Mouse (Mus musculus) lung, embryonic 14.5 days (tissue): ENCODE data around the gene Ahr. TPM values are rescaled to one million over a fixed set of nuclear protein-coding genes. Genes with fewer than 3 reads are reported as not detected.

Experiments
- ATAC-seq: fragments of 200-750 bp; cut with Nextera tagmentation; 2 replicates; pipeline ENCODE4 v1.8.0; 2017; ENCODE audit warnings: mild to moderate bottlenecking, moderate TSS enrichment, moderate library complexity; ENCODE audit not compliant: insufficient read depth
- DNase-seq: peaks from one replicate; pipeline ENCODE4 v3.0.0-alpha.2; 2015
- H3K27ac ChIP-seq: fragments of 300-500 bp; sonication (generic); 2 replicates; pipeline ENCODE4 v1.5.1; 2014; ENCODE audit warnings: low read depth, mild to moderate bottlenecking, moderate library complexity
- H3K27me3 ChIP-seq: fragments of 300-500 bp; sonication (generic); 2 replicates; pipeline ENCODE4 v1.6.1; 2014; ENCODE audit warnings: low read length, control low read depth; ENCODE audit not compliant: insufficient read depth
- H3K36me3 ChIP-seq: fragments of 300-500 bp; sonication (generic); 2 replicates; pipeline ENCODE4 v1.6.1; 2014; ENCODE audit warnings: control low read depth; ENCODE audit not compliant: insufficient read depth
- H3K4me1 ChIP-seq: fragments of 300-500 bp; sonication (generic); 2 replicates; pipeline ENCODE4 v1.6.1; 2014; ENCODE audit warnings: antibody characterized with exemption, control low read depth; ENCODE audit not compliant: insufficient read depth
- H3K4me2 ChIP-seq: fragments of 300-500 bp; sonication (generic); 2 replicates; pipeline ENCODE4 v1.6.1; 2014; ENCODE audit warnings: mild to moderate bottlenecking
- H3K4me3 ChIP-seq: fragments of 300-500 bp; sonication (generic); 2 replicates; pipeline ENCODE4 v1.5.1; 2014; ENCODE audit warnings: low read depth, low read length
- H3K9ac ChIP-seq: fragments of 300-500 bp; sonication (generic); 2 replicates; pipeline ENCODE4 v1.6.1; 2014
- H3K9me3 ChIP-seq: fragments of 300-500 bp; sonication (generic); 2 replicates; pipeline ENCODE4 v1.6.1; 2016; ENCODE audit warnings: low read depth, low read length, control low read depth
- CTCF ChIP-seq: IDR thresholded peaks from 2 replicates; pipeline ENCODE4 v1.5.1; 2016; ENCODE audit warnings: antibody characterized with exemption, low read depth
- WGBS: fragments of 180-500 bp; shearing (Covaris S2); extraction: QIAGEN DNeasy Blood & Tissue Kit; methylation state at CpG from one replicate; pipeline ENCODE4 v1.1.7; 2014; 5-methylcytosine and 5-hydroxymethylcytosine counted together
- polyA plus RNA-seq: library from polyadenylated mRNA; unstranded; fragments of >200 nt; fragmentation: Nextera tagmentation; extraction: Ambion mirVana; gene quantifications from 2 replicates; pipeline ENCODE4 v1.2.1, GENCODE M21; 2014

The Ahr gene
- polyA plus RNA-seq, 1 experiment from 2014 or later: 24.1 TPM

GRCm38 (mm10) chr12:35530587-35530986 is 4.3 kb downstream of the Ahr start:
- ATAC-seq: no peak
- H3K9me3 ChIP-seq: no peaks in the 10 kb centered on the region
- H3K36me3 ChIP-seq: no peaks in the 10 kb centered on the region
- DNase-seq: no peak
- no peaks in the 10 kb centered on the region for H3K4me1 ChIP-seq
- TF ChIP-seq CTCF: no peak
- H3K27ac ChIP-seq: no peak overlapping the region
- no peak overlapping the region for H3K4me3 ChIP-seq
- H3K4me2 ChIP-seq: peak overlapping the region; percentile 37; the same call in 1 of the 2 replicates
- peaks cover 6% of the 10 kb centered on the region; the same call in 1 of the 2 replicates for H3K27me3 ChIP-seq
- no peak overlapping the region for H3K9ac ChIP-seq

- Histone ChIP-seq H3K27me3 (no peaks in the 10 kb centered on the region), H3K9me3 (no peaks in the 10 kb centered on the region), H3K4me3 (no peak overlapping the region), H3K4me2 (0 out of 2 replicates have a peak overlapping the region, but pooled peaks have one; percentile 27), H3K36me3 (peaks cover 4% of the 10 kb centered on the region; the same call in 1 of the 2 replicates), H3K9ac (no peak overlapping the region), H3K27ac (no peak overlapping the region), H3K4me1 (no peaks in the 10 kb centered on the region)
- peak; percentile 44; the same call in 1 of the 2 replicates for ATAC-seq
- no peak for TF ChIP-seq CTCF
- DNase-seq: peak; percentile 35
- 53% methylated on average over 6 of the region's 6 CpGs for WGBS
Observed at GRCm38 (mm10) chr12:35527429-35527828, 7.4 kb downstream of the Ahr start.

- no peaks in the 10 kb centered on the region for H3K4me1 ChIP-seq
- DNase-seq (peak; percentile 42), ATAC-seq (no peak)
- no peaks in the 10 kb centered on the region for H3K27me3 ChIP-seq
- no peak for TF ChIP-seq CTCF
- H3K9ac ChIP-seq: no peak overlapping the region
- H3K9me3 ChIP-seq: no peaks in the 10 kb centered on the region
- 84% methylated on average over 9 of the region's 9 CpGs for WGBS
- no peak overlapping the region for H3K4me3 ChIP-seq
- H3K27ac ChIP-seq: no peak overlapping the region
- H3K36me3 ChIP-seq: peaks cover 4% of the 10 kb centered on the region; the same call in 1 of the 2 replicates
- H3K4me2 ChIP-seq: no peak overlapping the region
Observed at GRCm38 (mm10) chr12:35522585-35523103, 12.2 kb downstream of the Ahr start.

GRCm38 (mm10) chr12:35515621-35516020 is 19.2 kb downstream of the Ahr start:
- Histone ChIP-seq H3K4me3 (no peak overlapping the region), H3K4me2 (no peak overlapping the region), H3K27ac (no peak overlapping the region), H3K27me3 (no peaks in the 10 kb centered on the region), H3K36me3 (no peaks in the 10 kb centered on the region; the same call in 1 of the 2 replicates), H3K9me3 (no peaks in the 10 kb centered on the region), H3K9ac (no peak overlapping the region), H3K4me1 (no peaks in the 10 kb centered on the region)
- TF ChIP-seq CTCF: no peak
- WGBS: 27% methylated on average over 3 of the region's 3 CpGs
- ATAC-seq: no peak
- no peak for DNase-seq

GRCm38 (mm10) chr12:35514671-35515070 is 20.2 kb downstream of the Ahr start:
- no peak for DNase-seq
- no peak overlapping the region for H3K9ac ChIP-seq
- no peak overlapping the region for H3K4me3 ChIP-seq
- 72% methylated on average over 2 of the region's 2 CpGs for WGBS
- H3K9me3 ChIP-seq: no peaks in the 10 kb centered on the region
- no peak overlapping the region for H3K4me2 ChIP-seq
- peaks cover 3% of the 10 kb centered on the region; the same call in 1 of the 2 replicates for H3K36me3 ChIP-seq
- no peak overlapping the region for H3K27ac ChIP-seq
- no peak for ATAC-seq
- H3K27me3 ChIP-seq: no peaks in the 10 kb centered on the region
- no peak for TF ChIP-seq CTCF
- no peaks in the 10 kb centered on the region for H3K4me1 ChIP-seq

GRCm38 (mm10) chr12:35510711-35511110 is 24.1 kb downstream of the Ahr start:
- H3K9ac ChIP-seq: no peak overlapping the region
- no peak overlapping the region for H3K4me2 ChIP-seq
- H3K4me1 ChIP-seq: no peaks in the 10 kb centered on the region
- H3K27me3 ChIP-seq: no peaks in the 10 kb centered on the region
- peaks cover 12% of the 10 kb centered on the region; the same call in 1 of the 2 replicates for H3K36me3 ChIP-seq
- ATAC-seq (no peak), DNase-seq (no peak)
- WGBS: 84% methylated on average over 5 of the region's 5 CpGs
- TF ChIP-seq CTCF: no peak
- H3K4me3 ChIP-seq: no peak overlapping the region
- H3K9me3 ChIP-seq: no peaks in the 10 kb centered on the region
- H3K27ac ChIP-seq: no peak overlapping the region

- no peak overlapping the region for H3K9ac ChIP-seq
- WGBS: 94% methylated on average over 2 of the region's 2 CpGs
- TF ChIP-seq CTCF: no peak
- no peak for ATAC-seq
- no peak overlapping the region for H3K27ac ChIP-seq
- peaks cover 25% of the 10 kb centered on the region; the same call in 1 of the 2 replicates for H3K36me3 ChIP-seq
- H3K4me1 ChIP-seq: no peaks in the 10 kb centered on the region
- no peaks in the 10 kb centered on the region for H3K27me3 ChIP-seq
- H3K9me3 ChIP-seq: no peaks in the 10 kb centered on the region
- no peak overlapping the region for H3K4me2 ChIP-seq
- H3K4me3 ChIP-seq: no peak overlapping the region
- DNase-seq: no peak
Observed at GRCm38 (mm10) chr12:35506383-35506782, 28.5 kb downstream of the Ahr start.
